Mouse (Mus musculus): ENCODE measurements at regions not wholly inside any gene's neighbourhood (a gene's known extent, or its start where the extent isn't known, plus 50 kb on each side); places are given as distances from the start of the nearest gene placed in this dataset.

GRCm38 (mm10) chr11:112253061-112253460 is 529.0 kb upstream of the Sox9 start:
- TF ChIP-seq EP300 (IDR thresholded peaks at IDR 0.05; ENCODE audit: low read depth) (no peak), CTCF (IDR thresholded peaks at IDR 0.05; ENCODE audit: low read depth) (no peak)

Measured in liver, embryonic 14.5 days (tissue).